Mouse (Mus musculus): ENCODE data around the gene Vmn1r220.
"Not testable (repeated sequence)": the region's sequence is repeated elsewhere in the genome, so short reads cannot be mapped to it uniquely, and the experiment has no call there.

Vmn1r220 gene

GRCm38 (mm10) chr13:23187875-23188274 is at the start of gene Vmn1r220:
TSS of gene Vmn1r220 (minus strand) at chr13:23187975.
- DNase-seq (ENCODE audit: low spot score in 2 of 2), result no peak

GRCm38 (mm10) chr13:23235847-23236246 is 48.1 kb upstream of the Vmn1r220 start, which contains the start of gene Vmn1r222:
TSS of gene Vmn1r222 (minus strand) at chr13:23235947.
- DNase-seq (ENCODE audit: low spot score in 2 of 2), result not testable (repeated sequence)

GRCm38 (mm10) chr13:23213827-23214226 is 26.1 kb upstream of the Vmn1r220 start, which contains the start of gene Vmn1r221:
TSS of gene Vmn1r221 (plus strand) at chr13:23214127.
- DNase-seq (ENCODE audit: low spot score in 2 of 2), result not testable (repeated sequence)

GRCm38 (mm10) chr13:23203885-23204284 is 16.1 kb upstream of the Vmn1r220 start:
- DNase-seq (ENCODE audit: low spot score in 2 of 2), result not testable (repeated sequence)

GRCm38 (mm10) chr13:23166471-23166870 is 21.3 kb downstream of the Vmn1r220 start:
- not testable (repeated sequence) for DNase-seq (ENCODE audit: low spot score in 2 of 2)

GRCm38 (mm10) chr13:23159012-23159411 is 28.8 kb downstream of the Vmn1r220 start, which contains the start of gene Vmn1r219:
TSS of gene Vmn1r219 (plus strand) at chr13:23159312.
- no peak for DNase-seq (ENCODE audit: low spot score in 2 of 2)

GRCm38 (mm10) chr13:23157848-23158247 is 29.9 kb downstream of the Vmn1r220 start:
- DNase-seq (ENCODE audit: low spot score in 2 of 2), result no peak

GRCm38 (mm10) chr13:23138880-23139279 is 48.9 kb downstream of the Vmn1r220 start:
- no peak for DNase-seq (ENCODE audit: low spot score in 2 of 2)

GRCm38 (mm10) chr13:23133501-23133900 is 54.3 kb downstream of the Vmn1r220 start:
- no peak for DNase-seq (ENCODE audit: low spot score in 2 of 2)

GRCm38 (mm10) chr13:23133099-23133498 is 54.7 kb downstream of the Vmn1r220 start, which contains the start of gene Vmn1r218:
TSS of gene Vmn1r218 (plus strand) at chr13:23133155.
- no peak for DNase-seq (ENCODE audit: low spot score in 2 of 2)
